Mouse (Mus musculus): Measurements from ENCODE around the gene Orc3. TPM values are rescaled to one million over a fixed set of nuclear protein-coding genes. Genes with fewer than 3 reads are reported as not detected.

Orc3 gene
- polyA plus RNA-seq, 1 experiment from 2014 or later: 82.5 TPM

DNA sequence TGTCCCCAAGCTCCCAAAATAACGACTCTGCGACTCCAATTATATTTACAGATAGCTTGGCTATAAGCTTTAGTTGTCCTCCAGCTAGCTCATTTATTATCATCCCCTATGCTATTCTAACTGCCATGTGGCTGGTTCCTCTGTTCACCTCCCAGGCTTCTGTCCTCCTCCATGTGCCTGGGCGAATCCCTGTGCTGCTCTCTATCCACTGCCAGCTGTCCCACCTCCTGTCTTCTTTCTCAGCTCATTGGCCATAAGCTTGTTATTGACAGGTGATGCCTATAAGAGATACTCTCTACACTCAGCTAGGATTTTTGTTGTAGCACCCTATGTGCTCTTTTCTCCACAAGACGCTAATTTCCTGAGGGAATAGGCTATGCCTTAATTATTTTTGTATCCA is 23.1 kb upstream of the Orc3 start:
- H3K9me3 ChIP-seq (ENCODE audit: control insufficient read depth, low read length): no peaks in the 10 kb centered on the region
- ATAC-seq (ENCODE audit: low read depth) (no peak), DNase-seq (ENCODE audit: low spot score) (no peak)
- H3K4me2 ChIP-seq (ENCODE audit: low read depth, low read length): no peak overlapping the region
- 84% methylated on average over 4 of the region's 4 CpGs for WGBS
- no peak overlapping the region for H3K27ac ChIP-seq (replicated peaks; ENCODE audit: low read depth, low read length)
- no peaks in the 10 kb centered on the region for H3K27me3 ChIP-seq (replicated peaks; ENCODE audit: control insufficient read depth, insufficient read depth, low read length)
- peaks cover 42% of the 10 kb centered on the region for H3K36me3 ChIP-seq (ENCODE audit: control insufficient read depth, insufficient read depth, low read length)
- H3K9ac ChIP-seq (ENCODE audit: low read depth, low read length): no peak overlapping the region
- H3K4me3 ChIP-seq (ENCODE audit: low read depth, low read length): no peak overlapping the region
- no peaks in the 10 kb centered on the region for H3K4me1 ChIP-seq (ENCODE audit: control insufficient read depth, insufficient read depth, low read length)

- ATAC-seq (ENCODE audit: low read depth) (no peak), DNase-seq (ENCODE audit: low spot score) (no peak)
- peaks cover 42% of the 10 kb centered on the region for H3K36me3 ChIP-seq (ENCODE audit: control insufficient read depth, insufficient read depth, low read length)
- H3K4me3 ChIP-seq (ENCODE audit: low read depth, low read length): no peak overlapping the region
- no peak overlapping the region for H3K4me2 ChIP-seq (ENCODE audit: low read depth, low read length)
- no peaks in the 10 kb centered on the region for H3K4me1 ChIP-seq (ENCODE audit: control insufficient read depth, insufficient read depth, low read length)
- no peak overlapping the region for H3K9ac ChIP-seq (ENCODE audit: low read depth, low read length)
- H3K27me3 ChIP-seq (replicated peaks; ENCODE audit: control insufficient read depth, insufficient read depth, low read length): no peaks in the 10 kb centered on the region
- whole genome bisulfite sequencing: 87% methylated on average over 7 of the region's 7 CpGs
- H3K27ac ChIP-seq (replicated peaks; ENCODE audit: low read depth, low read length): no peak overlapping the region
- H3K9me3 ChIP-seq (ENCODE audit: control insufficient read depth, low read length): no peaks in the 10 kb centered on the region
These were observed 22.6 kb upstream of the Orc3 start for GRCm38 (mm10) chr4:34637386-34637785.

DNA sequence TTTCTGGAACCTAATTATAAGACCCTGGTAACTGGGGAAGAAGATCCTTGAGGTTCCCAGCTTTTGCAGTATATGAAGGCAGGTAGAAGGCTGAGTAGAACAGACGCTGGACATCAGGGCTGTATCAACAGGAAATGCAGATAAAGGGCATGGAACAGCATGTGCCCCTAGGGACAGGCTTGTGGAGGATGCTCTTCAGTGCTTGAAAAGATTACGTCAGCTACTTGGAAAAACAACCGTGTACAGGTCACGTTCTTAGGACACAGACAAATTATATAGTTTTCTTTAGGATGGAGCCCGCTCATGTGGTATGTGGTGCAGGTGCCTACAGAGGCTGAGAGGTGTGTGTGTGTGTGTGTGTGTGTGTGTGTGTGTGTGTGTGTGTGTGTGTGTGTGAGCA is 21.3 kb upstream of the Orc3 start:
- Histone ChIP-seq H3K27me3 (replicated peaks; ENCODE audit: control insufficient read depth, insufficient read depth, low read length) (no peaks in the 10 kb centered on the region), H3K4me2 (ENCODE audit: low read depth, low read length) (no peak overlapping the region), H3K27ac (replicated peaks; ENCODE audit: low read depth, low read length) (no peak overlapping the region), H3K4me1 (ENCODE audit: control insufficient read depth, insufficient read depth, low read length) (no peaks in the 10 kb centered on the region), H3K9ac (ENCODE audit: low read depth, low read length) (no peak overlapping the region), H3K4me3 (ENCODE audit: low read depth, low read length) (no peak overlapping the region), H3K9me3 (ENCODE audit: control insufficient read depth, low read length) (no peaks in the 10 kb centered on the region), H3K36me3 (ENCODE audit: control insufficient read depth, insufficient read depth, low read length) (peaks cover 45% of the 10 kb centered on the region)
- WGBS: 80% methylated on average over 5 of the region's 5 CpGs
- no peak for DNase-seq (ENCODE audit: low spot score)
- no peak for ATAC-seq (ENCODE audit: low read depth)

- ATAC-seq (ENCODE audit: low read depth): no peak
These were observed 19.4 kb upstream of the Orc3 start for GRCm38 (mm10) chr4:34634129-34634528.

DNA sequence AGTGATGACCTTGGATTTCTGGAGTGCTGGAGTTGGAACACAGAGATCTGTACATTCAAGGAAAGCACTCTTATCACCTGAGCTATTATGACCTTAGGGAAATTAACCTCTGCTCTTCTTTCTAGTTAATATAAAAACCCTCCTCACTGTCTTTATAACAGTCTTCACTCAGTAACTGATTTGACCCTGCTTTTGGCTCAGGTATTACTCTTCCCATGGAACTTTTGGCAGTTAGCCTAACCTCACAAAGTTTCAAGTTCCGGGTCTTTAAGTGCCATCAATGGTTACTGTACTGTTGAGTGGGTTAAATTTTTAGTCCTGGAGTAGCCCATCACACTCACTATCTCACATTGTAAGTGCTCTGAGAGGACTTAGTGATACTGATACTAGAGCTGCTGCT is 15.2 kb upstream of the Orc3 start:
- Histone ChIP-seq H3K4me1 (ENCODE audit: control insufficient read depth, insufficient read depth, low read length) (no peaks in the 10 kb centered on the region), H3K27ac (replicated peaks; ENCODE audit: low read depth, low read length) (no peak overlapping the region), H3K4me2 (ENCODE audit: low read depth, low read length) (no peak overlapping the region), H3K36me3 (ENCODE audit: control insufficient read depth, insufficient read depth, low read length) (peaks cover 54% of the 10 kb centered on the region), H3K27me3 (replicated peaks; ENCODE audit: control insufficient read depth, insufficient read depth, low read length) (no peaks in the 10 kb centered on the region), H3K4me3 (ENCODE audit: low read depth, low read length) (no peak overlapping the region), H3K9me3 (ENCODE audit: control insufficient read depth, low read length) (no peaks in the 10 kb centered on the region), H3K9ac (ENCODE audit: low read depth, low read length) (no peak overlapping the region)
- WGBS: 87% methylated on average over 1 of the region's 1 CpGs
- no peak for DNase-seq (ENCODE audit: low spot score)
- ATAC-seq (ENCODE audit: low read depth): no peak

More at GRCm38 (mm10) chr4:34634129-34634528, 19.4 kb upstream of the Orc3 start:
- H3K4me2 ChIP-seq (ENCODE audit: low read depth, low read length): no peak overlapping the region
- no peaks in the 10 kb centered on the region for H3K4me1 ChIP-seq (ENCODE audit: control insufficient read depth, insufficient read depth, low read length)
- peaks cover 41% of the 10 kb centered on the region for H3K36me3 ChIP-seq (ENCODE audit: control insufficient read depth, insufficient read depth, low read length)
- no peak overlapping the region for H3K27ac ChIP-seq (replicated peaks; ENCODE audit: low read depth, low read length)
- no peaks in the 10 kb centered on the region for H3K9me3 ChIP-seq (ENCODE audit: control insufficient read depth, low read length)
- H3K27me3 ChIP-seq (replicated peaks; ENCODE audit: control insufficient read depth, insufficient read depth, low read length): no peaks in the 10 kb centered on the region
- H3K4me3 ChIP-seq (ENCODE audit: low read depth, low read length): no peak overlapping the region
- H3K9ac ChIP-seq (ENCODE audit: low read depth, low read length): no peak overlapping the region
- 96% methylated on average over 7 of the region's 7 CpGs for WGBS
- DNase-seq (ENCODE audit: low spot score): no peak

DNA sequence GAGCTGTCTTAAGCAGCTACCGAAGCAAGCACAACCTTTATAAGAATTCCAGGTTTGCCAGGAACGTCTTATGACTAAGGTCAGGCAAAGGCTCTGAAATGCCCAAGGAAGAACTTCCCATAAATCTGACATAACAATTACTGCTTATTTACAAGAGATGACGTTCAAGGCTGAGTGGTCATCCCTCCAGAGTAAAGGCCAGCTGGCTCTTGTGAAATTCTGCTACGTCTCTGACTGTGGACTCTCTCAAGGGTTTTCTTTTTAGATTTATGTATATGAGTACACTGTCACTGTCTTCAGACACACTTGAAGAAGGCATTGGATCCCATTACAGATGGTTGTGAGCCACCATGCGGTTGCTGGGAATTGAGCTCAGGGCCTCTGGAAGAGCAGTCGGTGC is 11.7 kb upstream of the Orc3 start:
- Histone ChIP-seq H3K4me1 (ENCODE audit: control insufficient read depth, insufficient read depth, low read length) (no peaks in the 10 kb centered on the region), H3K4me2 (ENCODE audit: low read depth, low read length) (no peak overlapping the region), H3K27me3 (replicated peaks; ENCODE audit: control insufficient read depth, insufficient read depth, low read length) (no peaks in the 10 kb centered on the region), H3K9ac (ENCODE audit: low read depth, low read length) (no peak overlapping the region), H3K27ac (replicated peaks; ENCODE audit: low read depth, low read length) (no peak overlapping the region), H3K4me3 (ENCODE audit: low read depth, low read length) (no peak overlapping the region), H3K36me3 (ENCODE audit: control insufficient read depth, insufficient read depth, low read length) (peaks cover 51% of the 10 kb centered on the region), H3K9me3 (ENCODE audit: control insufficient read depth, low read length) (no peaks in the 10 kb centered on the region)
- ATAC-seq (ENCODE audit: low read depth) (no peak), DNase-seq (ENCODE audit: low spot score) (no peak)
- 88% methylated on average over 6 of the region's 6 CpGs for WGBS

GRCm38 (mm10) chr4:34625556-34625955 is 10.8 kb upstream of the Orc3 start:
- 88% methylated on average over 4 of the region's 4 CpGs for WGBS
- DNase-seq (ENCODE audit: low spot score) (no peak), ATAC-seq (ENCODE audit: low read depth) (no peak)
- no peak overlapping the region for H3K27ac ChIP-seq (replicated peaks; ENCODE audit: low read depth, low read length)
- H3K9me3 ChIP-seq (ENCODE audit: control insufficient read depth, low read length): no peaks in the 10 kb centered on the region
- H3K36me3 ChIP-seq (ENCODE audit: control insufficient read depth, insufficient read depth, low read length): peaks cover 43% of the 10 kb centered on the region
- H3K4me3 ChIP-seq (ENCODE audit: low read depth, low read length): no peak overlapping the region
- H3K27me3 ChIP-seq (replicated peaks; ENCODE audit: control insufficient read depth, insufficient read depth, low read length): no peaks in the 10 kb centered on the region
- H3K9ac ChIP-seq (ENCODE audit: low read depth, low read length): no peak overlapping the region
- no peak overlapping the region for H3K4me2 ChIP-seq (ENCODE audit: low read depth, low read length)
- no peaks in the 10 kb centered on the region for H3K4me1 ChIP-seq (ENCODE audit: control insufficient read depth, insufficient read depth, low read length)

- no peak for ATAC-seq (ENCODE audit: low read depth)
- 74% methylated on average over 8 of the region's 8 CpGs for WGBS
- H3K27ac ChIP-seq (replicated peaks; ENCODE audit: low read depth, low read length): no peak overlapping the region
- H3K36me3 ChIP-seq (ENCODE audit: control insufficient read depth, insufficient read depth, low read length): no peaks in the 10 kb centered on the region
- peak overlapping the region; percentile 85 for H3K4me2 ChIP-seq (ENCODE audit: low read depth, low read length)
- DNase-seq (ENCODE audit: low spot score): no peak
- no peaks in the 10 kb centered on the region for H3K9me3 ChIP-seq (ENCODE audit: control insufficient read depth, low read length)
- peak overlapping the region; percentile 74; the same call in 1 of the 2 replicates for H3K4me3 ChIP-seq (ENCODE audit: low read depth, low read length)
- peaks cover 20% of the 10 kb centered on the region for H3K4me1 ChIP-seq (ENCODE audit: control insufficient read depth, insufficient read depth, low read length)
- H3K9ac ChIP-seq (ENCODE audit: low read depth, low read length): peak overlapping the region; percentile 83
- H3K27me3 ChIP-seq (replicated peaks; ENCODE audit: control insufficient read depth, insufficient read depth, low read length): no peaks in the 10 kb centered on the region
These were observed 1.4 kb upstream of the Orc3 start for GRCm38 (mm10) chr4:34616146-34616545.

GRCm38 (mm10) chr4:34615303-34615702 is 559 bp upstream of the Orc3 start:
- H3K9ac ChIP-seq (ENCODE audit: low read depth, low read length): peak overlapping the region; percentile 83
- DNase-seq (ENCODE audit: low spot score) (no peak), ATAC-seq (ENCODE audit: low read depth) (no peak)
- H3K4me1 ChIP-seq (ENCODE audit: control insufficient read depth, insufficient read depth, low read length): peaks cover 20% of the 10 kb centered on the region
- H3K27me3 ChIP-seq (replicated peaks; ENCODE audit: control insufficient read depth, insufficient read depth, low read length): no peaks in the 10 kb centered on the region
- peak overlapping the region; percentile 74 for H3K4me3 ChIP-seq (ENCODE audit: low read depth, low read length)
- peak overlapping the region; percentile 85 for H3K4me2 ChIP-seq (ENCODE audit: low read depth, low read length)
- peak overlapping the region; percentile 87; the same call in 1 of the 2 replicates for H3K27ac ChIP-seq (replicated peaks; ENCODE audit: low read depth, low read length)
- under 1% methylated on average over 13 of the region's 13 CpGs for WGBS
- no peaks in the 10 kb centered on the region for H3K36me3 ChIP-seq (ENCODE audit: control insufficient read depth, insufficient read depth, low read length)
- no peaks in the 10 kb centered on the region for H3K9me3 ChIP-seq (ENCODE audit: control insufficient read depth, low read length)
